Mouse (Mus musculus) ES-E14 (cell line): ENCODE measurements around the gene Triml1. TPM values are rescaled to one million over a fixed set of nuclear protein-coding genes. Genes with fewer than 3 reads are reported as not detected.

ENCODE experiments used
- DNase-seq: peaks from one replicate; pipeline ENCODE4 v3.0.0-alpha.2; 2013; ENCODE audit warnings: low read depth, low spot score
- H3K27ac ChIP-seq: 2 replicates; pipeline ENCODE4 v1.5.1; 2012; ENCODE audit warnings: low read depth, mild to moderate bottlenecking, low read length, moderate library complexity, mixed read lengths; ENCODE audit not compliant: poor library complexity, insufficient read depth, severe bottlenecking
- H3K36me3 ChIP-seq: 2 replicates; pipeline ENCODE4 v1.6.1; 2012; ENCODE audit warnings: mild to moderate bottlenecking, low read length, moderate library complexity, mixed read lengths; ENCODE audit not compliant: control insufficient read depth, poor library complexity, insufficient read depth, severe bottlenecking
- H3K4me1 ChIP-seq, 2 experiments: fragments of 150-350 bp in 1 of 2; sonication (generic) in 1 of 2; 2 replicates each; pipeline ENCODE4 v1.6.1; 2012; ENCODE audit warnings: low read length in 2 of 2, mild to moderate bottlenecking in 1 of 2, mixed read lengths in 1 of 2; ENCODE audit not compliant: control insufficient read depth in 2 of 2, insufficient read depth in 2 of 2, poor library complexity in 1 of 2
- H3K4me3 ChIP-seq, 2 experiments: fragments of 150-350 bp in 1 of 2; sonication (generic) in 1 of 2; 2 replicates each; pipeline ENCODE4 v1.5.1; 2012; ENCODE audit warnings: low read length in 2 of 2, low read depth in 1 of 2, mild to moderate bottlenecking in 1 of 2, mixed read lengths in 1 of 2; ENCODE audit not compliant: insufficient read depth in 1 of 2, poor library complexity in 1 of 2, severe bottlenecking in 1 of 2
- H3K9ac ChIP-seq: 2 replicates; pipeline ENCODE4 v1.6.1; 2012; ENCODE audit warnings: low read depth, mild to moderate bottlenecking, low read length, mixed read lengths; ENCODE audit not compliant: poor library complexity, insufficient read depth, severe bottlenecking
- H3K9me3 ChIP-seq: fragments of 150-350 bp; sonication (generic); 2 replicates; pipeline ENCODE4 v1.6.1; 2012; ENCODE audit warnings: low read depth, mild to moderate bottlenecking, low read length; ENCODE audit not compliant: control insufficient read depth, insufficient read depth
- CHD2 ChIP-seq: IDR thresholded peaks from 2 replicates; pipeline ENCODE4 v1.6.1; 2014; ENCODE audit warnings: mild to moderate bottlenecking, low read depth, low read length, inconsistent platforms
- HCFC1 ChIP-seq: IDR thresholded peaks from 2 replicates; pipeline ENCODE4 v1.6.1; 2012; ENCODE audit warnings: low read length, inconsistent platforms, borderline replicate concordance; ENCODE audit not compliant: insufficient read depth
- MAFK ChIP-seq: IDR thresholded peaks from 2 replicates; pipeline ENCODE4 v1.6.1; 2014; ENCODE audit warnings: mild to moderate bottlenecking, low read depth, low read length, inconsistent platforms; ENCODE audit not compliant: insufficient read depth
- ZC3H11A ChIP-seq: IDR thresholded peaks from 2 replicates; pipeline ENCODE4 v1.6.1; 2012; ENCODE audit warnings: low read depth, mild to moderate bottlenecking, inconsistent platforms, low read length, borderline replicate concordance
- ZNF384 ChIP-seq: IDR thresholded peaks from 2 replicates; pipeline ENCODE4 v1.6.1; 2012; ENCODE audit warnings: low read depth, low read length, inconsistent platforms
- in situ Hi-C, 2 experiments: fragments of 600-800 bp; cut with MboI; formaldehyde crosslinking; loops; one replicate each; pipeline ENCODE4 v1.15.1; 2025; ENCODE audit warnings: low sequenced_read_pairs in 2 of 2, inconsistent platforms in 1 of 2; ENCODE audit not compliant: unreplicated experiment in 2 of 2
- total RNA-seq: library from RNA; depleted of rRNA; stranded (reverse); fragments of 300-350 nt; gene quantifications from 2 replicates; pipeline ENCODE4 v1.2.3, GENCODE M21; 2012; rRNA removed

Gene Triml1
- total RNA-seq, 1 experiment, result 35.5 TPM

DNA sequence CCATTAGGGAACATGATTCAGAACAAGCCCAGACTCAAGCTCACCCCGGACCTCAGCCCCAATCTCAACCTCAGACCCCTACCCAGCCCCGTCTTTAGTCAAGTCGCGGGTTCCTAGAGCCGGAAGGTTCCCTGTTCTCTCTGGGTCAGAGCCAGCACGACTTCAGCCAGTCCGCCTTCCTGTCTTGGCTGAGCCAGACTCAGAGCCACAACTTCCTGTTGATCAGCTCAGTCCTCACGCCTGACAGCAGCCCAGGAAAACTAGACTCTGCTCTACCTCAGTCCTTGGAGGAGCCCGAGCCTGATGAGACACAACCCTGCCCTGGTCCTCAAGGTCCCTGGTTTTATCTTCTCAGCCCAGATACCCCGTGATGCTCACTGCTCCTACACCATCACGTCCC, 22.0 kb upstream of the Triml1 start:
- no peak overlapping the region for H3K4me3 ChIP-seq
- TF ChIP-seq ZC3H11A, result no peak
- TF ChIP-seq HCFC1, result no peak
- no peak for TF ChIP-seq ZNF384
- TF ChIP-seq MAFK, result no peak
- no peak for TF ChIP-seq CHD2
- no peaks in the 10 kb centered on the region for H3K4me1 ChIP-seq
- H3K9ac ChIP-seq, result no peak overlapping the region
- no peak for DNase-seq
- H3K9me3 ChIP-seq, result no peaks in the 10 kb centered on the region
- in situ Hi-C loops, result no loop called here
- no peak overlapping the region for H3K27ac ChIP-seq
- peaks cover 14% of the 10 kb centered on the region for H3K36me3 ChIP-seq

DNA sequence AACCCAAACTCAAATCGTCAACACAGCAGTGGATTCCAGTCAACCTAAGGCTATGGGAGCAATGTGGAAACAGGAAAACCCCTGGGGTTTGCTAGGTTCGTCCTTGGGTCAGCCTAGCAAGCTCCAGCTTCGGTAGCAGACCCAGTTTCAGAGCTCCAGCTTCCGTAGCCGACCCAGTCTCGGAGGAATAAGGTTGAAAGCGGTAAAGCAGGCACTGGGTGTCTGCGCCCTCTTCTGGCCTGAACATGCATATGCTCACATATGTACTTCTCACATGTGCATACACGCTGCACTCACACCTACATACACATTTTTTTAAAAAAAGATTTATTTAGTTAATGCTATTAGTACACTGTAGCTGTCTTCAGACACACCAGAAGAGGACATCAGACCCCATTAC, 8.0 kb upstream of the Triml1 start:
- H3K36me3 ChIP-seq, result peaks cover 3% of the 10 kb centered on the region; the same call in 1 of the 2 replicates
- in situ Hi-C loops, result no loop called here
- no peak for DNase-seq
- TF ChIP-seq CHD2 (no peak), ZC3H11A (no peak), ZNF384 (no peak), MAFK (no peak), HCFC1 (no peak)
- H3K27ac ChIP-seq, result no peak overlapping the region
- H3K4me3 ChIP-seq, result no peak overlapping the region
- H3K9me3 ChIP-seq, result no peaks in the 10 kb centered on the region
- no peaks in the 10 kb centered on the region for H3K4me1 ChIP-seq
- H3K9ac ChIP-seq, result no peak overlapping the region

DNA sequence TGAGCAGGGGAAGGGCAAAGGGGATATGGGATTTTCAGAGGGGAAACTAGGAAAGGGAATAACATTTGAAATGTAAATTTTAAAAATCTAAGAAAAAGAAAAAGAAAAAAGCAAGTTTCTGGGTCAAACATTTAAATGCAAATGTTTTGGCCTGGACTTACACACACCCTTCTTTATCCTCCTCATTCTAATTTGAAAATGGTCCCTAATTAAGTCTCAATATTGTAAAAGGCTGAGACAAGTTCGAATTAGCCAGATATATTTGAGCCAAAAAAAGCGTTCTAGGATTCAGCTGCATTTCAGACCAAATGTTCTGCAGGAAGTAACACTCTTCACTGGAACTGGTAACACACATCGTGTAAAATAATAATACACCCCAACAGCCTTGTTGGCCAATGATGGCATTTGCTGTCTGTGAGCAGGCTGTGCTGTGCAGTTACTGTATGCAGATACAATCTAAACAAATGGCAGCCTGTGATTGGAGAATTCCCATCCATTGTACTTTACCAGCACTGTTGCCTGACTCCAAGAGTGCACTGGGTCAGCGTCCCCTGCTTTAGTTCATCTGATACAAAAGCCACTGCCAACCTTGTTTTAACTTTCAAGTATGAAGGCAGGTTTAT, 30.0 kb downstream of the Triml1 start:
- no peak overlapping the region for H3K9ac ChIP-seq
- no peak overlapping the region for H3K4me3 ChIP-seq
- no peak for DNase-seq
- TF ChIP-seq ZC3H11A, result no peak
- no peak for TF ChIP-seq CHD2
- TF ChIP-seq HCFC1, result no peak
- TF ChIP-seq MAFK, result no peak
- no peak for TF ChIP-seq ZNF384
- no peaks in the 10 kb centered on the region for H3K4me1 ChIP-seq
- in situ Hi-C loops, result no loop called here
- no peaks in the 10 kb centered on the region for H3K36me3 ChIP-seq
- no peaks in the 10 kb centered on the region for H3K9me3 ChIP-seq
- H3K27ac ChIP-seq, result no peak overlapping the region

Other genes with a start within 250 kb of the Triml1 start
- gene Triml2, start 39.1 kb upstream of the Triml1 start, total RNA-seq, result 78.9 and 99.5 TPM in 2 replicates
- 412 and 503 TPM in 2 replicates for gene Zfp42, start 165.5 kb upstream of the Triml1 start, total RNA-seq